ENCODE assay signal across 19 mouse cellular contexts in the genomic region with DNA sequence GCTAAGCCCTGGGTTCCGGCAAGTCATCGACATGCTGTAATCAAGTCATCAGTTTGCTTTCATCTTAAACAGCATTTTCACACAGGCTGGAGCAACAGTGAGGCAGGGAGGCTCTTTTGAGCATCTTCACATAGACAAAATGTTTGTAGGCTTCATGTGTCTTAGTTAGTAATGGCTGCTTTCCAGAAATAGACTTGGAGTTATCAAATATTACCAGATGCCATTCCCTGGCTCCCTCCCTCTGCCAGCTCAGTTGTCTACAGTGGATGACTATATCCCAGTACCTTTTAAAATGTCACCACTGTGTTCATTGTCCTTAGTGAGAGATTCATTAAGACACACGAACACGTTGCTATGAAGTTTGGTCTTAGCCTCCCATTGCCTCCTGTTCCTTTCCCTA.
"Had no signal": no experiment of that assay in that cellular context is flagged by ENCODE, and none has a peak within 500 bp of the region (broad histone marks: within the 10 kb centered on the region; RNA-seq: fewer than 3 reads in every experiment).

No protein-coding gene starts in this region.

- H3K4me3 ChIP-seq: limb, embryonic 10.5 days; limb, embryonic 13.5 days; liver, embryonic 12.5 days; liver, embryonic 15.5 days; lung, embryonic 15.5 days; megakaryocyte, embryonic 14.5 days; midbrain, embryonic 10.5 days; midbrain, embryonic 13.5 days; myocyte; neural tube, embryonic 13.5 days had no signal

- H3K27ac ChIP-seq: kidney, postnatal 0 days; limb, embryonic 10.5 days; limb, embryonic 13.5 days; liver, embryonic 12.5 days; liver, embryonic 15.5 days; lung, embryonic 15.5 days; midbrain, embryonic 10.5 days; midbrain, embryonic 13.5 days; neural tube, embryonic 13.5 days had no signal

- DNase-seq: kidney, adult 2 months; kidney, postnatal 36 days; liver; lung, adult 18-20 months; lung, postnatal 10 days; lung, postnatal 36 days; thymus, adult 18-20 months; thymus, postnatal 36 days had no signal
